Mouse (Mus musculus) ES-Bruce4 (cell line): ENCODE data around the gene Ptpn22.

Experiments used
- CTCF ChIP-seq: IDR thresholded peaks from one replicate; pipeline ENCODE4 v1.8.1; 2011; ENCODE audit warnings: low read depth, low read length
- EP300 ChIP-seq: IDR thresholded peaks from 2 replicates; pipeline ENCODE4 v1.6.1; 2011; ENCODE audit warnings: low read depth, low read length; ENCODE audit not compliant: insufficient read depth
- POLR2A ChIP-seq: IDR thresholded peaks from one replicate; pipeline ENCODE4 v1.8.1; 2011; ENCODE audit warnings: low read length; ENCODE audit not compliant: insufficient read depth

DNA sequence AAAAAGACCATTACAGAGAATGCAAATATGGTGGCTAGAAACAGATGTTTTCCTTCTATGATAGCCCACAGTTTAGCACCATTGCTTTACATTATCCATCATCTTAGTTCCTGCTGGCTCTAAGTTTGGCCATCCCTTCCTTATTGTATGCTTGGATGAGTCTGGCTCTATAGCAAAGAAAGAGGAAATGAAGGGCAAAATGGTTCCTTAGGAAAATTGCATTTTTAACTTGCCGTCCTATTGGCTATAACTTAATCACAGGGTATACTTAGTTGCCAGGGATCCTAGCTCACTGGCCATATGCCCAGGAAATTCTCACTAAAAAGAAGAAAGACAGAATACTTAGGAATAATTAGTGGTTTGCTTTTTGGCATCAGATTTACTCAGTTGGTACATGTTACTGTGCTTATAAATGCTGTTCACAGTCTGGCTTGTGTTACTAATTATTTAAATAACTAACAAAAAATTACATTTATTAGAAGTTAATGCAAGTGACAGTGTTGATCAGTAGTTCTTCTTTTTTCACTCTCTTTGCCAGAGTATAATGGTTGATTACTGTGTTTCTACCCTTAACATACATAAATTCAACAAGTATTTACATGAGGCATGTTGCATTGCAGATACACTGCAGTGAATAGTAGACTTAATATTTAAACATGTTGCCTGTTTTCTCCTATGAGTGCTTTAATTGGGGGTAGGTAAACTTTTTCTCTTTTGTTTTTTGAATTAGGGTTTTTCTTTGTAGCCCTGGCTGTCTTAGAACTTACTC, 85.4 kb downstream of the Ptpn22 start:
- TF ChIP-seq CTCF (no peak), EP300 (no peak), POLR2A (no peak)
